Mouse (Mus musculus): ENCODE data around the gene Olfr1265.

Gene Olfr1265

GRCm38 (mm10) chr2:90035037-90035436 lies at the start of gene Olfr1265:
Gene Olfr1265 (plus strand): TSS chr2:90035337.
- DNase-seq: no peak

- DNase-seq: no peak
These were observed 44.2 kb upstream of the Olfr1265 start, which contains the start of gene Olfr1261 for GRCm38 (mm10) chr2:89990921-89991320. Gene Olfr1261 (plus strand): TSS chr2:89991221.

- DNase-seq: no peak
These were observed 35.3 kb upstream of the Olfr1265 start, which contains the start of gene Olfr1262 for GRCm38 (mm10) chr2:89999845-90000244. Gene Olfr1262 (plus strand): TSS chr2:90000145.

- DNase-seq: no peak
These were observed 23.3 kb upstream of the Olfr1265 start, which contains the start of gene Olfr1263 for GRCm38 (mm10) chr2:90011831-90012230. Gene Olfr1263 (plus strand): TSS chr2:90012131.

GRCm38 (mm10) chr2:90025477-90025876 lies 9.7 kb upstream of the Olfr1265 start, which contains the start of gene Olfr1264:
Gene Olfr1264 (minus strand): TSS chr2:90025577.
- DNase-seq: no peak

- DNase-seq: no peak
These were observed 28.4 kb downstream of the Olfr1265 start, which contains the start of gene Olfr140 for GRCm38 (mm10) chr2:90063494-90063893. Gene Olfr140 (minus strand): TSS chr2:90063594.

- DNase-seq: no peak
These were observed 34.9 kb downstream of the Olfr1265 start for GRCm38 (mm10) chr2:90070065-90070464.
